ENCODE assay signal across 26 mouse cellular contexts in genomic region chr2:137950931-137951330, GRCm38 (mm10).
DNase-seq lines count a peak whose midpoint lies in the region; ATAC-seq and TF ChIP-seq lines count a peak whose summit lies in the region.
"Had no signal": no experiment of that assay in that cellular context is flagged by ENCODE, and none has a peak within 500 bp of the region (broad histone marks: within the 10 kb centered on the region; RNA-seq: fewer than 3 reads in every experiment).

No protein-coding gene starts in this region.

- H3K4me1 ChIP-seq in MEL (ENCODE audit: control insufficient read depth in 1 of 2, insufficient read depth in 2 of 2, low read length in 2 of 2): no peaks in the 10 kb centered on the region
- no peaks in the 10 kb centered on the region for H3K4me1 ChIP-seq in forebrain, embryonic 11.5 days (replicated peaks; ENCODE audit: control insufficient read depth, insufficient read depth, low read length)
- H3K4me1 ChIP-seq: embryonic facial prominence, embryonic 13.5 days; embryonic facial prominence, embryonic 15.5 days; forebrain, embryonic 10.5 days; forebrain, embryonic 13.5 days; forebrain, embryonic 15.5 days had no signal

- no peaks in the 10 kb centered on the region for H3K79me2 ChIP-seq in MEL (ENCODE audit: control insufficient read depth, insufficient read depth, low read length, poor library complexity)

- TF ChIP-seq POLR2A in MEL (IDR thresholded peaks at IDR 0.05; ENCODE audit: control insufficient read depth in 1 of 2, insufficient read depth in 1 of 2, low read depth in 1 of 2, low read length in 2 of 2, poor library complexity in 1 of 2): no peak

- H3K9me3 ChIP-seq in MEL (replicated peaks; ENCODE audit: insufficient read depth, low read length): no peaks in the 10 kb centered on the region
- H3K9me3 ChIP-seq in forebrain, embryonic 11.5 days (ENCODE audit: control insufficient read depth, low read length): no peaks in the 10 kb centered on the region
- H3K9me3 ChIP-seq: embryonic facial prominence, embryonic 13.5 days; embryonic facial prominence, embryonic 15.5 days; forebrain, embryonic 10.5 days; forebrain, embryonic 13.5 days; forebrain, embryonic 15.5 days; G1E had no signal

- ATAC-seq in granulocyte monocyte progenitor cell, adult 5-6 weeks (replicated peaks; ENCODE audit: poor library complexity, severe bottlenecking): peak; percentile 40
- ATAC-seq in megakaryocyte progenitor cell, adult 5-6 weeks (replicated peaks; ENCODE audit: poor library complexity): peak; percentile 58
- ATAC-seq in forebrain, embryonic 11.5 days (replicated peaks; ENCODE audit: low FRiP score): no peak
- ATAC-seq: CD4-positive, CD25-positive, alpha-beta regulatory T cell, adult 4 months; forebrain, embryonic 13.5 days; forebrain, embryonic 15.5 days; forebrain, postnatal 0 days had no signal

- H3K4me2 ChIP-seq in forebrain, embryonic 11.5 days (ENCODE audit: low read depth, low read length, severe bottlenecking): no peak overlapping the region
- H3K4me2 ChIP-seq: embryonic facial prominence, embryonic 13.5 days; embryonic facial prominence, embryonic 15.5 days; forebrain, embryonic 13.5 days; forebrain, embryonic 15.5 days had no signal

- no peaks in the 10 kb centered on the region for H3K36me3 ChIP-seq in MEL (ENCODE audit: control insufficient read depth in 1 of 2, insufficient read depth in 2 of 2, low read length in 2 of 2)
- no peaks in the 10 kb centered on the region for H3K36me3 ChIP-seq in forebrain, embryonic 11.5 days (ENCODE audit: control insufficient read depth, insufficient read depth, low read length)
- H3K36me3 ChIP-seq: embryonic facial prominence, embryonic 13.5 days; embryonic facial prominence, embryonic 15.5 days; forebrain, embryonic 10.5 days; forebrain, embryonic 15.5 days; G1E had no signal

- no peak overlapping the region for H3K4me3 ChIP-seq in MEL (ENCODE audit: control insufficient read depth in 1 of 2, insufficient read depth in 1 of 2, low read depth in 2 of 2, low read length in 2 of 2)
- no peak overlapping the region for H3K4me3 ChIP-seq in forebrain, embryonic 11.5 days (ENCODE audit: low read depth, low read length)
- H3K4me3 ChIP-seq: embryonic facial prominence, embryonic 13.5 days; embryonic facial prominence, embryonic 15.5 days; erythroblast, embryonic 14.5 days; forebrain, embryonic 10.5 days; forebrain, embryonic 13.5 days; forebrain, embryonic 15.5 days had no signal

- peak; percentile 2 for DNase-seq in MEL (ENCODE audit: low read depth, low spot score)
- no peak for DNase-seq in layer of hippocampus, adult 11-12 months (ENCODE audit: low spot score)
- DNase-seq in forebrain, embryonic 11.5 days (ENCODE audit: low spot score): no peak
- DNase-seq in cerebellum, postnatal 14 days: no peak
- DNase-seq: adrenal gland, adult 2 months; adrenal gland, postnatal 10 days; adrenal gland, postnatal 25 days; B cell, adult 2 months; cerebellum, adult 11 months; cerebellum, adult 18-20 months; cerebellum, adult 8-10 months; cerebellum, adult 9-11 months; cerebellum, postnatal 25 days; embryo, embryonic 11 days; forebrain, postnatal 0 days had no signal

- no peak for TF ChIP-seq EP300 in MEL (IDR thresholded peaks at IDR 0.05; ENCODE audit: low read depth in 1 of 2, low read length in 2 of 2)

- H3K27ac ChIP-seq in MEL (ENCODE audit: control insufficient read depth, low read depth, low read length): no peak overlapping the region
- no peak overlapping the region for H3K27ac ChIP-seq in forebrain, embryonic 11.5 days (ENCODE audit: low read depth, low read length)
- H3K27ac ChIP-seq: embryonic facial prominence, embryonic 13.5 days; embryonic facial prominence, embryonic 15.5 days; forebrain, embryonic 10.5 days; forebrain, embryonic 13.5 days; forebrain, embryonic 15.5 days had no signal

- no peak for TF ChIP-seq RAD21 in MEL (IDR thresholded peaks at IDR 0.05; ENCODE audit: low read depth, low read length)

- H3K9ac ChIP-seq in MEL (ENCODE audit: control insufficient read depth, low read depth, low read length, poor library complexity, severe bottlenecking): no peak overlapping the region
- H3K9ac ChIP-seq in forebrain, embryonic 11.5 days (ENCODE audit: low read length): no peak overlapping the region
- H3K9ac ChIP-seq: embryonic facial prominence, embryonic 13.5 days; embryonic facial prominence, embryonic 15.5 days; forebrain, embryonic 13.5 days; forebrain, embryonic 15.5 days; forebrain, postnatal 0 days had no signal

- no peaks in the 10 kb centered on the region for H3K27me3 ChIP-seq in MEL (ENCODE audit: control insufficient read depth in 1 of 2, insufficient read depth in 2 of 2, low read length in 2 of 2)
- H3K27me3 ChIP-seq in forebrain, embryonic 11.5 days (ENCODE audit: control insufficient read depth, insufficient read depth, low read length): no peaks in the 10 kb centered on the region
- H3K27me3 ChIP-seq: CH12.LX; embryonic facial prominence, embryonic 13.5 days; embryonic facial prominence, embryonic 15.5 days; forebrain, embryonic 13.5 days; forebrain, embryonic 15.5 days had no signal

- no peak for TF ChIP-seq CTCF in MEL (IDR thresholded peaks at IDR 0.05 in 2 of 3, conservative IDR thresholded peaks at IDR 0.05 in 1 of 3; ENCODE audit: control insufficient read depth in 1 of 3, insufficient read depth in 1 of 3, low read depth in 2 of 3, low read length in 3 of 3, poor library complexity in 1 of 3, severe bottlenecking in 1 of 3)

TF ChIP-seq in MEL, 35 proteins besides CTCF, POLR2A, EP300 and RAD21:
- no peak for TF ChIP-seq KAT2A (conservative IDR thresholded peaks at IDR 0.05; ENCODE audit: low read depth, low read length)
- TF ChIP-seq RCOR1 (IDR thresholded peaks at IDR 0.05; ENCODE audit: low read depth, low read length): peak; percentile 80
